Mouse (Mus musculus): Measurements from ENCODE around the gene Acvrl1. TPM values are rescaled to one million over a fixed set of nuclear protein-coding genes. Genes with fewer than 3 reads are reported as not detected.
"Not testable (repeated sequence)": the region's sequence is repeated elsewhere in the genome, so short reads cannot be mapped to it uniquely, and the experiment has no call there.

Acvrl1 gene
- total RNA-seq, 4 experiments from 2014 or later: 6.6 to 9.5 (median 7.6) TPM

DNA sequence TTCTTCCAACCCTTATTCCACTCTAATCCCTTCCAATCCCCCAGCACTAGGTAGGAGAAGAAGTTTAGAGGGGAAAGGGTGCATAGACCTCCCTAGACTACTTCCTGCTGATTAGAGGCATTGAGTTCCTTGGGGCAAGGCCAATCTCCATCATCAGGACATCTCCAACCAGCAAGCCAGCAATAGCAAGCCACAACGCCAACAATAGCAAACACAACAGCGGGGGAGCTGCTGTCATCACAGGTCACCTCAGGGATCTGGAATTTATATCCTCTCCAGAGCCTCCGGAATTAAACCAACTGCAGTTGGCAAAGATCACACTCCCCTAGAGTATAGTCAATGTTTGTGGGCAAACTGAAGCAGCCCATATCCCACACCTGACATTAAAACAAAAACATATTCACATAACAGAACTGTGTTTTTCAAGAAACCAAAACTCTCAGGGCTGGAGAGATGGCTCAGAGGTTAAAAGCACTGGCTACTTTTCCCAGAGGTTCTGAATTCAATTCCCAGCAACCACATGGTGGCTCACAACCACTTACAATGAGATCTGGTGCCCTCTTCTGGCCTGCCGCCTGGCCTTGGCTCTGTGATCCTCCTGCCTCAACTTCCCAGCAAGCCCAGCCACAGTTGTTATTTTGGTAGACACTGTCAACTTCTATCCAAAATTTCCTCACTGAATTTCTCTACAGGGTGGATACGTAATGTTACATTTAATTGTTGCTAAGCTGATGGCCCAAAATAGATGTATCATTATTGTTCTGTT is 20.2 kb upstream of the Acvrl1 start:
- DNase-seq (ENCODE audit: low spot score in 2 of 2): no peak

DNA sequence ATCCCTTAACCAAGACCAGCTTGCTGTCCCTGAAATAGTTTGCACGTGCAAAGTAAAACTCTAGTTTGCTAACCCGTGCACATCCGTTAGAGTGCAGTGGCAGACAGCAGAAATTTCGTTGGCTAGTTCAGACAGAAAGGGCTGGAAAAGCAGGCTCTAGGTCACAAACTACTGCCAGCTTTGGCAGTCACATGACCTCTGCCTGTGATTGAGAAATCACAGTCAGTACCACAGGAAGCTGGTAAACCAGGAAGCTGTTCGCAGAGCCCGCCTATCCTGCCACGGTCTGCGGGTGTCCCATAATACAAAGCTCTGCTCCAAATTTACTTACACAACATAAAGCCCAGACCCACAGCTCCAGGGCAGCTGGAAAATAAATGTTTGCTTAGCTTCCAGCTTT is 15.1 kb upstream of the Acvrl1 start:
- DNase-seq (ENCODE audit: low spot score in 2 of 2): no peak

- not testable (repeated sequence) for DNase-seq (ENCODE audit: low spot score in 2 of 2)
Measured at GRCm38 (mm10) chr15:101113778-101114177, 14.5 kb upstream of the Acvrl1 start.

DNA sequence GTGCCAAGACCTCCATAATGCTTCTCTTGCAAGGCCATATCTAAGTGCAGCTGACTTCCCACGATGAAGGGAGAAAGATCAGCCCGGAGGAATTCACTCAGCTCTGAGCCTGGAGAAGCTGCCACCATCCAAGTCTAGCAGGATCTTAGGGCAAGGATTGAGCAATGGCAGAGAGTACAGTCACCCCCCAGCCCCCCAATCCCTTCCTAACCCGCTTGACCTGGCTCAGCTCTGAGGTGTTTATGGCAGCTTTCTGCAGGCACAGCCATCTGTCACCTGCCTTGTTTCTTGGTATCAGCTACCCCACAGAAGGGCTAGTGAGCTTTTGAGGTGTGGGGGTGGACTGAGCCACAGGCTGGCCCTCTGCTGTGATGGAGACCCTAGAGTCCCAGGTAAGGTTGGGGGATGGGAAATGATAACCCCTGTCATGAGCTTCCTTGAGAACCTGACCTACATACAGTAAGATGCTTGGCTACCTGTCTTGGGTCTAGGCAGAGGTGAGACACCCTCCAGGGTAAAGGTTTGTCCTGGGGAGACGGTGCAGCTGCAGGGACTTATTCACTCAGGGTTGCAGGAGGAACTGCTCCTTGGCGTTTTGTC is 12.7 kb upstream of the Acvrl1 start, which contains the start of gene Ankrd33:
Gene Ankrd33 (plus strand): TSS at position 245 of the 600 bp plus-strand sequence.
- DNase-seq (ENCODE audit: low spot score in 2 of 2): no peak

- DNase-seq (ENCODE audit: low spot score in 2 of 2): no peak
Measured at GRCm38 (mm10) chr15:101118399-101119125, 9.8 kb upstream of the Acvrl1 start.

DNA sequence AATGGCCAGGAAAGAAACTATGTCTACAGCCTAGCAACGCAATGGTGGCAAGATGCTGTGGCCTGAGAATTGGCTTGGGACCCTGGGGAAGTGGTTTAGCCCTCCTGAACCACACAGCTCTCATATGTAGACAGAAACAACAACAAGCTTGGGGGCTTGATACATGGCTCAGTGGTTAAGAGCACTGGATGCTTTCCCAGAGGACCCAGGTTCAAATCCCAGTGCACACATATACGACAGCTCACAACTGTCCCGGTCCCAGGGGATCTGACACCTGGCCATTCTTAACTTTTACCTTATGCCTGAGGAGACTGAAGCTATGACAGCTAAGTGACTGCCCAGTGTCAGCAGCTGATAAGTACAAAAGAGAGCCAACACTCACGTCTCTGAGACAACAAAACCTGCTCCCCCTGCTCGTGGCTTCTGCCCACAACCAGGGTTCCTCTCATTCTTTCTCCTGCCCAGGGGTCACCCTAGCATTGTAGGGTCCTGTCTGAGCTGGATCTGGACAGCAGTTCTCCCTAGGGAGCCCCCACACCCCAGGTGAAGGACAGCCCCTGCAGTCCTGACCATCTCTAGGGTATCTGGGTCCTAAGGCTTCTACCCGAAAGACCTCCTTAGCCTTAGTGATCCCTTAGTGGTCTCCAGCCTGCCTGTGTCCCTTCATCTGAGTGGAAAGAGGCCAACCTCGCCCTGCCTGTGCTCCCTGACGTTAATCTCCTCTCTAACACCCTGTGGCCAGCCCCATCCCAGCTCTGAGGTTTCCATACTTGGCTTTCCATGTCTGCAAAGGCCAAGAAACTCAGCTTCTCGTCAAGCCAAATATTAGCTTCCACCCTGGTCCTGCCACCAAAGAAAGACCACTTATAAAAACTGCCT is 6.7 kb upstream of the Acvrl1 start:
- no peak for DNase-seq (ENCODE audit: low spot score in 2 of 2)

- DNase-seq (ENCODE audit: low spot score in 2 of 2): no peak
Measured at GRCm38 (mm10) chr15:101122290-101122589, 6.1 kb upstream of the Acvrl1 start.

GRCm38 (mm10) chr15:101123202-101123601 is 5.1 kb upstream of the Acvrl1 start:
- no peak for DNase-seq (ENCODE audit: low spot score in 2 of 2)

DNA sequence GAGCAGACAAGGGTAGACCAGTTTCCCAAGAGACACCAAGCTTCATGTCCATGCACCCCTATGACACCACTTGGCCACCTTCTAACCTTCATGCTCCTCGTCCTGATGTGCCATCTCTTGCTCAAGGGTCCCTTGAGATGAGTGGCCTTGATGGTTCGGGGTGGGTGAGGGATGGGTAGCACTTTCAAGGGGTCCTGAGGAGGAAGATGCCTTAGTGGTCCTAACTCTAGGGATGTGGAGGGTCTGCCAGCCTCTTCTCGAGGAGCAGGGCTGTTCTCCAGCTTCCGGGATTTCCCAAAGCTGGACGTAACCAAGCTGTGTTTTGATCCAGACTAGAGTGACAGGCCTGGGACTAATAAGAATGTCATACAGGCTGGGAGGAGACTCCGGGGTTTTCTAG is 2.8 kb upstream of the Acvrl1 start:
- DNase-seq (ENCODE audit: low spot score in 2 of 2): no peak

GRCm38 (mm10) chr15:101126876-101127544 is 1.3 kb upstream of the Acvrl1 start:
- peak in 1 of 2 experiments; percentile 48 for DNase-seq (ENCODE audit: low spot score in 2 of 2)

- DNase-seq (ENCODE audit: low spot score in 2 of 2): no peak
Measured at GRCm38 (mm10) chr15:101129412-101129811, 1.1 kb downstream of the Acvrl1 start.

- DNase-seq (ENCODE audit: low spot score in 2 of 2): no peak
Measured at GRCm38 (mm10) chr15:101131498-101131897, 3.2 kb downstream of the Acvrl1 start.

DNA sequence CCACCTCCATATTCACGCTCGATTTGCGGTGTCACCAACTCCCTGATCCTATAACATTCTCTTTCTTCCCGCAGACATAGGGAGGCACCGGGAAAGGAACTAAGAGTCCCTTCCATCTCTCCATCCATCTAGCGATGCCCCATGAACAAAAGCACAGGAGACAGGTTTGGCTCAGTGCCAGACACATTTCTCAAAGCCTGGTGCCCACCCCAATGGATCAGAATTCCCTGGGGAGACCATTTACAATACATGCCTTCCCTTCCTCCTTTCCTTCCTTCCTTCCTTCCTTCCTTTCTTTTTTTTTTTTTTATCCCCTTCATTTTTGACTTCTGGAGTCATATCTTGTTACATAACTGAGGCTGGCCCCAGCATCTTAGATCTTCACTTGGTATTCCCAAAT is 3.7 kb downstream of the Acvrl1 start:
- no peak for DNase-seq (ENCODE audit: low spot score in 2 of 2)

DNA sequence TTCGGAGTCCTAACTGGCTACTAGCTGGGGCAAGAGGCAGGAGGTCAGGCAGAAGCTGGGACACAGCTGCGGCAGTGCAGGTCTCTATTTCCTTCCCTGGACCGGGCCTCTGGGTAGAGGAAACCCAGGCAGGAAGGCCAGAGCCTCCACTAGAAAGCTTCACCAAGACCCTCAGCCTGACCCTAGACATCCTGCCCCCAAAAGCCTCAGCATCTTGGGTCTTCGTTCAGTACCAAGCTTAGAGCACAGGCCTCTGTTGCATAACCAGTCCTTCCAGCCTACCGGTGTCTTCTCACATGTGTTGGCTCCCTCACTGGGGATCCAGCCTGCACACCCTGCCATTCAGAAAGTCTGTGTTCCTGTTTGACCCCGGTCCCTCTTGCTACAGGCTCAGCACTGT is 4.4 kb downstream of the Acvrl1 start:
- no peak for DNase-seq (ENCODE audit: low spot score in 2 of 2)

- no peak for DNase-seq (ENCODE audit: low spot score in 2 of 2)
Measured at GRCm38 (mm10) chr15:101133993-101134704, 5.8 kb downstream of the Acvrl1 start.

DNA sequence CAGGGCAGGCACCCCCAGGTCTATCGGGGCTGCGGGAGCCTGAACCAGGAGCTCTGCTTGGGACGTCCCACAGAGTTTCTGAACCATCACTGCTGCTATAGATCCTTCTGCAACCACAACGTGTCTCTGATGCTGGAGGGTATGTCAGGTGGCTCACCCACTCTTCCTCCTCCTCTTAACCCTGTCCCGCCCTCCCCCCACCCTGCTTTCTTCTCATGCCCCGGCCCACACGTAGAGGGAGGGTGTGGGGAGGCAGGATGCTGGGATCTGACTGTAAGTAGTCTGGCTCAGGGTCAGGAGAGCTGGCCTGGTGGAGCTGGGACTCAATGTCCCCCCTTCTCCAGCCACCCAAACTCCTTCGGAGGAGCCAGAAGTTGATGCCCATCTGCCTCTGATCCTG is 7.1 kb downstream of the Acvrl1 start:
- no peak for DNase-seq (ENCODE audit: low spot score in 2 of 2)

DNA sequence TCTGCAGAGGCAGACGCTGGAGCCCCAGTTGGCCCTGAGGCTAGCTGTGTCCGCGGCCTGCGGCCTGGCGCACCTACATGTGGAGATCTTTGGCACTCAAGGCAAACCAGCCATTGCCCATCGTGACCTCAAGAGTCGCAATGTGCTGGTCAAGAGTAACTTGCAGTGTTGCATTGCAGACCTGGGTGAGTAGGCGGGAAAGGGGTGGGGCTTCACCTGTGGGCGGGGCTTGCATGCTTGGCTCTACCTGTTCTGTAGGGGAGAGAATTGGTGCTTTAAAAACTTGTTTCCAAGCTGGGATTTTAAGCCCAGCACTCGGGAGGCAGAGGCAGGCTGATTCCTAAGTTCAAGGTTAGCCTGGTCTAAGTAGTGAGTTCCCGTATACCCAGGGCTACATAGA is 9.1 kb downstream of the Acvrl1 start:
- no peak for DNase-seq (ENCODE audit: low spot score in 2 of 2)

DNA sequence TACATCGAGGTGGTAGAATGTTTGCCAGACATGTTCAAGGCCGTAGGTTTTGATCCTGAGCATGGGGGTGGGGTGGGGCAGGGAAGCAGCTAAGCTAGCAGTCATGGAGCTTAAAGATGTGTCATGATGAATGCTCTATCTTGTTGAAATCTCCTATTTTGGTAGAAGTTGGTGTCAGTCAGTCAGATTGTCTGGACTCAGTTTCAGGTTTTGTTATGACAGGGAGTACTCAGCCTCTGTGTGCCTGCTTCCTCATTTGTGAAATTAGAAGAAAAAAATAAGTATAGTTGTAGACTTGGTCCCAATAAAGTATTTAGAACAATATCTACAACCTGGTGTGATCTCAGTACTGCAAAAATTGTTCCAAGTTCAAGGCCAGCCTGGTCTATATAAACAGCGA is 10.4 kb downstream of the Acvrl1 start:
- DNase-seq (ENCODE audit: low spot score in 2 of 2): no peak

- peak; percentile 62 to 76 for DNase-seq (ENCODE audit: low spot score in 2 of 2)
Measured at GRCm38 (mm10) chr15:101139885-101140284, 11.6 kb downstream of the Acvrl1 start.

DNA sequence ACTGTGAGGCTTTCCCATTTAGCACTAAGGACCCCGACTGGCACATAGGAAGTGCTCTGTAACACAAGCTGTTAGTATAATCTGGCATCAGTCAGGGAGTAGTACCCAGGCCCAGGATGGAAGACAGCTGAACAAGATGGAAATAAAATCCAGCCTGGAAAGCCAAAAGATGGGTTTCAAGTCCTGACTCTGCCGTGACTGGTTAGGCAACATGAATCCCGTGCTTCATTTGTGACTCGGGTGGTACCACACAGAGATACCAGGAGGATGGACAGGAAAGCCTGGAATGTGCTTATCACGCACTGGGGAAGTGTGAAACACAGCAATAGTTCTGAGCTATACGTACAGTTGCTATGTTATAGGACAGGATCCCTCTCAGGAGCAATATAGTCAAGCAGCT is 12.3 kb downstream of the Acvrl1 start:
- no peak for DNase-seq (ENCODE audit: low spot score in 2 of 2)

All from gastrocnemius, adult 8-10 months (tissue).